Mouse (Mus musculus): ENCODE measurements around the gene Fosl2. TPM values are rescaled to one million over a fixed set of nuclear protein-coding genes. Genes with fewer than 3 reads are reported as not detected.

Gene Fosl2
- polyA plus RNA-seq (2014; fragmentation: Illumina TruSeq; extraction: RNeasy Lipid Tissue Mini Kit (QIAGEN cat#74804); ENCODE audit: low replicate concordance): 40.0 TPM

DNA sequence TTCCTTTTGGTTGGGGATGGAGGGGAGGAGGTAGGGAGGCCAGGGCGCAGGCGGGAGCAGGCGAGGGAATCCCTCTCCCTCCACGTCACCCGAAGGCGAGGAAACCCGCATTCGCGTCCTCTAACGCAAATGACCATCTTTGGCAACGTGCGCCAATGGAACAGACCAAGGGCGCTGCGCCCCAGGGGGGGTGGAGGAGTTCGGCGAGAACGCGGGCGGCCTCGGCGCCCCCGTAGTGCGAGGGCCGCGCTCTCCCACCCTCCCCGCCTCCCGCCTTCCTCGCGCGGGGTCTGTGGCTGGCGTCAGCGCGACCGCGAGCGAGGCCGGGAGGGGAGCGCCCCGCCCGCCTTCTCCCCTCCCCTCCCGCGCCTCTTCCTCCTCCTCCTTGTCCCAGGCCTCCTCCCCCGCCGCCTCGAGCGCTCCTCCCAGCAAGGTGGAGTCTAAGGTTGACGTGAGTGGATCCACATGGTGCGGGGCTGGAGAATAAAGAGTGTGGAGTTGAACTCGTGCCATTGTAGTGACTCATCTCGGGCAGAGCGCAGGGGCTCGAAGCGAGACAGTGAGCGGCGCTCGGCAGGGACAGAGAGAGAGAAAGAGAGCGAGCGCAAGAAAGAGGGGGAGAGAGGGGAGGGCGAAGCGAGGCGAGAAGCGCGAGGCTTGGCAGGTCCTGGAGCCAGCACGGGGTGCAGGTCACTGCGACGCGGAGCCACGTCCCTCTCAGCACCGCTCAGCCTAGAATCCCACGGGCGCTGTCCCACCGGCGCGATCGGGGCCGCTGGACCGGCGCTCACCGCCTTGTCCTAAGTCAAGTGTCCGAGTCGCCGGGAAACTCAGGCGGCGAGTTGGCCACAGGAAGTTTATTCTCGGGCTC lies at the start of gene Fosl2:
Gene Fosl2, plus strand, starts transcription at position 466 of the 871 bp plus-strand sequence.

Other genes starting within 250 kb of the Fosl2 start
- gene Plb1, start 96.9 kb downstream of the Fosl2 start, polyA plus RNA-seq (2014; fragmentation: Illumina TruSeq; extraction: RNeasy Lipid Tissue Mini Kit (QIAGEN cat#74804); ENCODE audit: low replicate concordance): 0.26 TPM

Data from small intestine, adult 10 weeks (tissue).